Mouse (Mus musculus): ENCODE data around the gene Plgrkt.

GRCm38 (mm10) chr19:29412476-29413420 lies 45.6 kb upstream of the Plgrkt start:
- no peak for TF ChIP-seq CTCF (IDR thresholded peaks at IDR 0.05; ENCODE audit: borderline replicate concordance, extremely low read depth, insufficient read depth, insufficient read length)
- no peak for TF ChIP-seq POLR2A (IDR thresholded peaks at IDR 0.05; ENCODE audit: borderline replicate concordance, extremely low read depth, insufficient read depth, insufficient read length, poor library complexity, severe bottlenecking)

All from brain, embryonic 14.5 days (tissue).